Mouse (Mus musculus) CH12.LX (cell line): ENCODE measurements around the gene Olfr1395. TPM values are rescaled to one million over a fixed set of nuclear protein-coding genes. Genes with fewer than 3 reads are reported as not detected.

Experiments used
- DNase-seq: peaks from one replicate; pipeline ENCODE4 v3.0.0-alpha.2; 2013; ENCODE audit errors: extremely low read depth
- H3K27ac ChIP-seq: 2 replicates; pipeline ENCODE4 v1.5.1; 2012; ENCODE audit warnings: low read depth, mild to moderate bottlenecking, control low read depth, moderate library complexity; ENCODE audit not compliant: insufficient read depth
- H3K27me3 ChIP-seq: replicated peaks from 2 replicates; pipeline ENCODE3; 2012; ENCODE audit warnings: inconsistent platforms
- H3K36me3 ChIP-seq, 2 experiments: replicated peaks in 1 of 2; 2 replicates each; pipeline versions ENCODE3 to v1.6.1; 2012; ENCODE audit warnings: inconsistent platforms in 1 of 2, low read length in 1 of 2, mild to moderate bottlenecking in 1 of 2, mixed read lengths in 1 of 2, moderate library complexity in 1 of 2; ENCODE audit not compliant: control insufficient read depth in 1 of 2, insufficient read depth in 1 of 2
- H3K4me1 ChIP-seq, 2 experiments: 2 replicates each; pipeline ENCODE4 v1.6.1; 2012; ENCODE audit warnings: inconsistent platforms in 1 of 2, moderate library complexity in 1 of 2; ENCODE audit not compliant: insufficient read depth in 2 of 2, control insufficient read depth in 1 of 2
- H3K4me2 ChIP-seq: 2 replicates; pipeline ENCODE4 v1.6.1; 2012; ENCODE audit warnings: low read depth, mild to moderate bottlenecking, control low read depth; ENCODE audit not compliant: poor library complexity, insufficient read depth, severe bottlenecking
- H3K4me3 ChIP-seq, 3 experiments: fragments of 150-350 bp in 1 of 3; sonication (generic) in 1 of 3; replicated peaks in 1 of 3; 2 replicates each; pipeline versions ENCODE3 to v1.5.1; 2011 to 2012; ENCODE audit warnings: low read depth in 2 of 3, low read length in 2 of 3, mild to moderate bottlenecking in 2 of 3, moderate library complexity in 2 of 3, control low read depth in 1 of 3, improper control_type of control experiment in 1 of 3, inconsistent platforms in 1 of 3, mixed read lengths in 1 of 3; ENCODE audit not compliant: poor library complexity in 1 of 3
- H3K79me2 ChIP-seq: replicated peaks from 2 replicates; pipeline ENCODE4 v1.6.1; 2012; ENCODE audit warnings: mild to moderate bottlenecking, moderate library complexity; ENCODE audit not compliant: control insufficient read depth, poor library complexity, insufficient read depth, severe bottlenecking; ENCODE audit errors: extremely low read depth
- H3K9ac ChIP-seq: 2 replicates; pipeline ENCODE4 v1.6.1; 2012; ENCODE audit warnings: low read depth, mild to moderate bottlenecking, control low read depth, moderate library complexity; ENCODE audit not compliant: insufficient read depth
- H3K9me3 ChIP-seq: replicated peaks from 2 replicates; pipeline ENCODE3; 2012; ENCODE audit warnings: low read length, inconsistent platforms, mixed read lengths
- BHLHE40 ChIP-seq: IDR thresholded peaks from 2 replicates; pipeline ENCODE4 v1.6.1; 2011; ENCODE audit warnings: mild to moderate bottlenecking, low read depth, low read length, improper control_type of control experiment
- CHD1 ChIP-seq: IDR thresholded peaks from 2 replicates; pipeline ENCODE4 v1.6.1; 2012; ENCODE audit warnings: low read depth, low read length, improper control_type of control experiment, inconsistent platforms
- CTCF ChIP-seq, 2 experiments: IDR thresholded peaks in 1 of 2; conservative IDR thresholded peaks in 1 of 2; 2 replicates each; pipeline ENCODE4 v1.5.1; 2011 to 2012; ENCODE audit warnings: low read depth in 2 of 2, low read length in 2 of 2, improper control_type of control experiment in 1 of 2, inconsistent platforms in 1 of 2, mild to moderate bottlenecking in 1 of 2, moderate library complexity in 1 of 2
- ELF1 ChIP-seq: IDR thresholded peaks from 2 replicates; pipeline ENCODE4 v1.6.1; 2014; ENCODE audit warnings: low read depth, mild to moderate bottlenecking, inconsistent platforms, low read length, improper control_type of control experiment
- GABPA ChIP-seq: IDR thresholded peaks from 2 replicates; pipeline ENCODE4 v1.6.1; 2012; ENCODE audit warnings: low read depth, low read length, improper control_type of control experiment, inconsistent platforms; ENCODE audit not compliant: insufficient replicate concordance
- HCFC1 ChIP-seq: IDR thresholded peaks from 2 replicates; pipeline ENCODE4 v1.6.1; 2012; ENCODE audit warnings: low read depth, mild to moderate bottlenecking, inconsistent platforms, low read length, improper control_type of control experiment
- IRF4 ChIP-seq: IDR thresholded peaks from 2 replicates; pipeline ENCODE4 v1.6.1; 2014; ENCODE audit warnings: low read depth, mild to moderate bottlenecking, inconsistent platforms, low read length, improper control_type of control experiment
- JUND ChIP-seq: conservative IDR thresholded peaks from 2 replicates; pipeline ENCODE4 v1.6.1; 2011; ENCODE audit warnings: low read depth, low read length, improper control_type of control experiment
- MAFK ChIP-seq: IDR thresholded peaks from 2 replicates; pipeline ENCODE4 v1.6.1; 2011; ENCODE audit warnings: low read length, improper control_type of control experiment; ENCODE audit not compliant: insufficient replicate concordance
- MAX ChIP-seq: IDR thresholded peaks from 2 replicates; pipeline ENCODE4 v1.6.1; 2011; ENCODE audit warnings: low read length, improper control_type of control experiment
- NELFE ChIP-seq: IDR thresholded peaks from 2 replicates; pipeline ENCODE4 v1.6.1; 2011; ENCODE audit warnings: low read depth, low read length, improper control_type of control experiment
- NRF1 ChIP-seq: IDR thresholded peaks from 2 replicates; pipeline ENCODE4 v1.6.1; 2014; ENCODE audit warnings: low read depth, mild to moderate bottlenecking, inconsistent platforms, low read length, improper control_type of control experiment, moderate library complexity
- POLR2A ChIP-seq: IDR thresholded peaks from 2 replicates; pipeline ENCODE4 v1.6.1; 2011; ENCODE audit warnings: low read depth, mild to moderate bottlenecking, improper control_type of control experiment, low read length
- POLR2AphosphoS2 ChIP-seq: IDR thresholded peaks from 2 replicates; pipeline ENCODE4 v1.6.1; 2011; ENCODE audit warnings: low read depth, low read length, improper control_type of control experiment
- RAD21 ChIP-seq: IDR thresholded peaks from 2 replicates; pipeline ENCODE4 v1.6.1; 2011; ENCODE audit warnings: low read depth, mild to moderate bottlenecking, low read length, improper control_type of control experiment, moderate library complexity
- SIN3A ChIP-seq: IDR thresholded peaks from 2 replicates; pipeline ENCODE4 v1.6.1; 2012; ENCODE audit warnings: low read length, improper control_type of control experiment, inconsistent platforms
- SMC3 ChIP-seq: IDR thresholded peaks from 2 replicates; pipeline ENCODE4 v1.6.1; 2011; ENCODE audit warnings: low read depth, low read length, improper control_type of control experiment
- TBP ChIP-seq: conservative IDR thresholded peaks from 2 replicates; pipeline ENCODE4 v1.6.1; 2011; ENCODE audit warnings: low read depth, low read length, improper control_type of control experiment
- USF1 ChIP-seq: IDR thresholded peaks from 2 replicates; pipeline ENCODE4 v1.6.1; 2014; ENCODE audit warnings: low read depth, mild to moderate bottlenecking, inconsistent platforms, low read length, improper control_type of control experiment
- ZC3H11A ChIP-seq: IDR thresholded peaks from 2 replicates; pipeline ENCODE4 v1.6.1; 2012; ENCODE audit warnings: low read depth, mild to moderate bottlenecking, inconsistent platforms, low read length, improper control_type of control experiment
- ZKSCAN1 ChIP-seq: IDR thresholded peaks from 2 replicates; pipeline ENCODE4 v1.6.1; 2012; ENCODE audit warnings: low read depth, inconsistent platforms, low read length, improper control_type of control experiment, borderline replicate concordance
- dilution Hi-C: fragments of 300-500 bp; cut with MboI; formaldehyde crosslinking; loops from 2 replicates; pipeline ENCODE4 v1.14.3; 2020; ENCODE audit warnings: low sequenced_read_pairs; ENCODE audit not compliant: extremely low pct_unique_long_range_greater_than_20kb, extremely low pct_ligation_motif_present
- in situ Hi-C: fragments of 300-500 bp; cut with MboI; formaldehyde crosslinking; loops from 3 replicates; pipeline ENCODE4 v1.14.3; 2019; ENCODE audit warnings: low sequenced_read_pairs, low pct_ligation_motif_present, low pct_unique_long_range_greater_than_20kb, mixed read lengths
- polyA plus RNA-seq: library from polyadenylated mRNA; unstranded; fragments of >175 nt; gene quantifications from 2 replicates; pipeline ENCODE4 v1.2.1, GENCODE M21; 2012; ENCODE audit warnings: low read depth; ENCODE audit not compliant: insufficient read length
- total RNA-seq, 2 experiments: library from RNA; depleted of rRNA; stranded (reverse); fragments of 300-350 nt in 1 of 2; fragments of >200 nt in 1 of 2; gene quantifications; 2 replicates each; pipeline ENCODE4 v1.2.3; 2012 to 2014

The Olfr1395 gene
- total and polyA plus RNA-seq, 3 experiments: not detected

GRCm38 (mm10) chr11:49186955-49187488 is 44.9 kb downstream of the Olfr1395 start, which contains the start of gene Btnl9:
TSS of gene Btnl9 (minus strand) at chr11:49187159.
- dilution Hi-C loops: no loop called here
- in situ Hi-C loops: loop anchor here (25.0 kb wide), 1 partner anchor 225 kb away; the partner anchor contains the start of gene Olfr1389
- H3K79me2 ChIP-seq: no peaks in the 10 kb centered on the region
- TF ChIP-seq POLR2AphosphoS2: no peak
- no peaks in the 10 kb centered on the region for H3K9me3 ChIP-seq
- peaks cover 0 to 6% of the 10 kb centered on the region in 2 experiments; a peak in 1 of 4 replicates for H3K4me1 ChIP-seq
- no peak within 1 kb of the TSS for H3K4me3 ChIP-seq
- H3K4me2 ChIP-seq: no peak within 1 kb of the TSS
- no peak within 1 kb of the TSS for H3K9ac ChIP-seq
- no peak for DNase-seq
- no peaks in the 10 kb centered on the region for H3K36me3 ChIP-seq
- no peaks in the 10 kb centered on the region for H3K27me3 ChIP-seq
- no peak within 1 kb of the TSS for H3K27ac ChIP-seq

- H3K4me3 ChIP-seq: no peak overlapping the region
- dilution Hi-C loops (no loop called here), in situ Hi-C loops (loop anchor here (25.0 kb wide), 1 partner anchor 225 kb away; the partner anchor contains the start of gene Olfr1389)
Observed at GRCm38 (mm10) chr11:49187701-49188100, 45.6 kb downstream of the Olfr1395 start.

DNA sequence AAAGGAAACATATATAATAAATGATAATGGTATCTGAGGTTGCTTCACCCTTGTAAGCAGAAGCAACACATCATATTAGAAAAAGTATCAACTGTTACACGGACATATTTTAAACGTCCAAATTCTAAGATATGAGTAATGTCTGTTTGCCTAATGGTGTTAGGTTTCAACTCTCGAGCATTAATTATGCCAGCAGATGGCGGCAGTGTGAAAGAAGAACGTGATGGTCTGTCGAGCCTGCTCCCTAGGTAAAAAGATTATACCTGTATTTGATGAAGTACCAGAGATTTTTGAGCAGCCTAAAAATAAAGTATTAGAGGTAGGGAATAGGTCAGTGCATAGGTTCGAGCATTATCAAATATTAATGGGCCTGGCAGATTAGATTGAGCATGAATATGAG is 47.7 kb downstream of the Olfr1395 start:
- in situ Hi-C loops (loop anchor here (25.0 kb wide), 1 partner anchor 223 kb away; the partner anchor contains the start of gene Olfr1389), dilution Hi-C loops (no loop called here)
- H3K9me3 ChIP-seq: no peaks in the 10 kb centered on the region
- peaks cover 0 to 4% of the 10 kb centered on the region in 2 experiments; a peak in 2 of 4 replicates for H3K4me1 ChIP-seq
- no peak overlapping the region for H3K4me3 ChIP-seq
- H3K27me3 ChIP-seq: no peaks in the 10 kb centered on the region
- peak; percentile 74 for DNase-seq
- no peak overlapping the region for H3K9ac ChIP-seq
- H3K27ac ChIP-seq: no peak overlapping the region
- TF ChIP-seq CTCF (conservative IDR thresholded peaks at IDR 0.05 in 1 of 2, IDR thresholded peaks at IDR 0.05 in 1 of 2; ENCODE audit: low read depth in 2 of 2, low read length in 2 of 2) (peak in 1 of 2 experiments; percentile 97; a peak in 3 of 4 replicates), ZKSCAN1 (no peak), NRF1 (no peak), SIN3A (peak; percentile 15; the same call in 1 of the 2 replicates), ZC3H11A (peak; percentile 98), RAD21 (peak; percentile 97), SMC3 (peak; percentile 99), TBP (no peak)
- no peaks in the 10 kb centered on the region for H3K36me3 ChIP-seq
- H3K4me2 ChIP-seq: no peak overlapping the region; the same call in 1 of the 2 replicates
- H3K79me2 ChIP-seq: no peaks in the 10 kb centered on the region

More at GRCm38 (mm10) chr11:49187701-49188100, 45.6 kb downstream of the Olfr1395 start:
- Histone ChIP-seq H3K4me1 (peaks cover 0 to 6% of the 10 kb centered on the region in 2 experiments; a peak in 1 of 4 replicates), H3K79me2 (no peaks in the 10 kb centered on the region), H3K9me3 (no peaks in the 10 kb centered on the region), H3K27me3 (no peaks in the 10 kb centered on the region), H3K27ac (no peak overlapping the region), H3K4me2 (no peak overlapping the region), H3K36me3 (no peaks in the 10 kb centered on the region), H3K9ac (no peak overlapping the region)
- TF ChIP-seq RAD21 (no peak), CHD1 (no peak), ELF1 (no peak), NELFE (no peak), MAFK (no peak), TBP (no peak), BHLHE40 (no peak), NRF1 (no peak), JUND (no peak), USF1 (no peak), CTCF (conservative IDR thresholded peaks at IDR 0.05 in 1 of 2, IDR thresholded peaks at IDR 0.05 in 1 of 2; ENCODE audit: low read depth in 2 of 2, low read length in 2 of 2) (no peak), MAX (no peak), POLR2A (no peak), GABPA (no peak), IRF4 (no peak), HCFC1 (no peak), SMC3 (no peak)
- no peak for DNase-seq
